Mouse (Mus musculus): Measurements from ENCODE around the gene Cbfa2t2. TPM values are rescaled to one million over a fixed set of nuclear protein-coding genes. Genes with fewer than 3 reads are reported as not detected.

The Cbfa2t2 gene
- total RNA-seq, 2 experiments from 2014 or later, result 33.9 to 34.2 TPM

DNA sequence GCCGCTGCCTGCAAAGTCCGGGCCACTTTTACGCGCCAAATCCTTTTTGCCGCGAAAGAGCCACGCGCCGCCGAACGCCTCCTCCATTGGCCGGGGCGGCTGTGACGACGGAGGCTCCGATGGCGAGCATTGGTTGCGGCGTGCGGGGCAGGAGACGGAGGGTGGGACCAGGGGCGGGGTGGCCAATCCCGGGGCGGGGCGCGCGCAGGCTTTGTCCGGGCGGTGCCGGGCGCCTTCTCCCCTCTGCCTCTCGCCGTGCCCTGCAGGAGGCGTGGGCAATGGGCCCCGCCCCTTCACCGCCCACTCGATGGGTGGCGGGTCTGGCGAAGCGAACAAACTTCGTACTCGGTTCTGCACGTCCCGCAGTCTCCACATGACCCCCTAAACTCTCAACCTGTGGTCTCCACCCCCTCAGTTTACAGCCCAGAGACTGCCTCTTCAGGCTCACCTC lies 133.6 kb downstream of the Cbfa2t2 start, which contains the start of gene E2f1:
Gene E2f1 (minus strand): TSS at position 57 of the 451 bp plus-strand sequence.
- peak; percentile 97 for DNase-seq

DNA sequence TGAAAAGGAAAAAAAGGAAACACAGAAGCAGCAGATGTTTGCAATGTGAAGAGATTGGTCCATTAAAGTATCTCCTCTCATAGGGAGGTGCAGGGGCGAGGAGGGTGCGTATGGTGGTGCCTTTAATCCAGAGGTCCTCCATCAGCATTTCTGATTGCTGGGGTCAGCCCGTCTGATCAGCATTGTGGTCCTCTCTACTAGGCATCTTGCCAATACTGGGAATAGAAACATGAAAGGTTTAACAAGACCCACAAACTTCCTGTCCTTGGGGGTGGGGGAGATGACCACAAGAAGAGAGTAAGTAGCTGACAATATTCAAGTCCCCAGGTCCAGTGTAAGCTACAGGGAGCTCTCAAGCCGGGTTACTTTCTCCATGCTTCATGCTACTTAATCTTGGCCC lies 134.4 kb downstream of the Cbfa2t2 start:
- DNase-seq, result no peak

DNA sequence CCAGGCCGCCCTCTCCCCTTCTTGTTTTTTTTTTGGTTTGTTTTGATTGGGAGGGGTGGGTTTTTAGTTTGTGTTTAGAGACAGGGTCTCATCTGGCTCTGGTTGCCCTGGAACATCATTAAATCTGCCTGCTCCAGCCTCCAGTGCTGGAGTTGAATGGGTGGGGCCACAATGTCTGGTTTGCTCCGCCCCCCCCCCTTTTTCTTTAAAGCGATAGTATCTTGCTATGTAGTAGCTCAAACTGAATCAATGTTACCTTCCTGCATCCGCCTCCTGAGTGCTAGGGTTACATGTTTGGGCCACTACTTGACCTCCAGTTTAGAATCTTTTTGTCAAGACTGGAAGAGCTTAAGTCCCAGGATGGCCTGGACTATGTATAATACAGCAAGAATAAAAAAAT lies 135.0 kb downstream of the Cbfa2t2 start:
- no peak for DNase-seq

DNA sequence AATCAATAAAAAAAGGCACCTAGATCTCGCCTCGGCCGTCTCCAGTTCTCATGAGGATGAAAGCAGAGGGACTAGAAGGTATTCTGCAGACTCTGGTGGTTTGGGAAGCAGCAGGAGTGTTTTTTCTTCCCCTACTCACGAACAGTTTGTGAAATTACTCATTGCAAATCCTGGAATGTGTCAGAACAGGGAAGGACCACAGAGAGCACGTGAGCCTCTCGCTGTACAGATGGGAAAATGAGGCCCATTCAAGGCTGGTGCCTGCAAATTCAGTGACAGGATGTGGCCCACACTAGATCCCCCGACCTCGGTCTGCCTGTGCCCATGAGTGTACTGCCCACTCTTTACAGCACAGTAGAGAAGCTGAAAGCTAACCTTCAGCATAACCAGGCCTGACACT lies 135.7 kb downstream of the Cbfa2t2 start:
- DNase-seq, result no peak

DNA sequence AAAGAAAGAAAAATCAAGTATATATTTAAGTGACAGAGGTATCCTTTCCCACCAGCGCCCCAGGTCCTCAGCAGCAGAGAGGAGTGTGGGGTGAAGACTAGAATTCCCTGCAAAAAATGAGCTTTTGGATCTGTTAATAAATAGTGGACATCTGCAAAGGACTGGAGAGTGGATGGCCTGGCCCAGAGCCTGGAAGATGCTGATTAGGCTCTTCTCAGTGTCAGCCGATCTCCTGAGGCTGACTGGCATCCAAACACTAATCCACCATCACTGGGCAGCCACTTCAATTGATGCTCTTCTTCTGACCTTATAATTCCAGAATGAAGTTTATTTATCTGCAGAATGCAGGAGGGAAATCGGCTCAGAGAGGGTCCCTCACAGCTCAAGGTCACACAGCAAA lies 136.7 kb downstream of the Cbfa2t2 start:
- DNase-seq, result no peak

DNA sequence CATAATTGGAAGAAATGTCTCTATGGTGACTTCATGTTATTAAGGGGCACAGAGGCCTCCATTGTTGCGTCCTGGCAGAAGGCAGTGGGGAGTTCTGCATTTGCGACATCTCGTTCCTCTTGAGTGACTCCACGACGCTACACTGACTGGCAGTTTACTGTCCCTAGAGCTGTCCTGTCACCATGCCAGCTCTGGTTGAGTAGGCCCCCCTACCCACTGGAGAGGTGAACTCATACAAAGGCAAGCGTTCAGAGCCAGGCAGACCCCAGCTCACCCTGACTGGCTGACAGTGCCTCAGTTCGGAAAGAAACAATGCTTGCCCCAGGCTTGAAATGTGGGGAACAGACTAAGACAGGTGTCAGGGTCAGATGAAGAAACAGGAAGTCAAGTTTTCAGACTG lies 138.0 kb downstream of the Cbfa2t2 start:
- no peak for DNase-seq

DNA sequence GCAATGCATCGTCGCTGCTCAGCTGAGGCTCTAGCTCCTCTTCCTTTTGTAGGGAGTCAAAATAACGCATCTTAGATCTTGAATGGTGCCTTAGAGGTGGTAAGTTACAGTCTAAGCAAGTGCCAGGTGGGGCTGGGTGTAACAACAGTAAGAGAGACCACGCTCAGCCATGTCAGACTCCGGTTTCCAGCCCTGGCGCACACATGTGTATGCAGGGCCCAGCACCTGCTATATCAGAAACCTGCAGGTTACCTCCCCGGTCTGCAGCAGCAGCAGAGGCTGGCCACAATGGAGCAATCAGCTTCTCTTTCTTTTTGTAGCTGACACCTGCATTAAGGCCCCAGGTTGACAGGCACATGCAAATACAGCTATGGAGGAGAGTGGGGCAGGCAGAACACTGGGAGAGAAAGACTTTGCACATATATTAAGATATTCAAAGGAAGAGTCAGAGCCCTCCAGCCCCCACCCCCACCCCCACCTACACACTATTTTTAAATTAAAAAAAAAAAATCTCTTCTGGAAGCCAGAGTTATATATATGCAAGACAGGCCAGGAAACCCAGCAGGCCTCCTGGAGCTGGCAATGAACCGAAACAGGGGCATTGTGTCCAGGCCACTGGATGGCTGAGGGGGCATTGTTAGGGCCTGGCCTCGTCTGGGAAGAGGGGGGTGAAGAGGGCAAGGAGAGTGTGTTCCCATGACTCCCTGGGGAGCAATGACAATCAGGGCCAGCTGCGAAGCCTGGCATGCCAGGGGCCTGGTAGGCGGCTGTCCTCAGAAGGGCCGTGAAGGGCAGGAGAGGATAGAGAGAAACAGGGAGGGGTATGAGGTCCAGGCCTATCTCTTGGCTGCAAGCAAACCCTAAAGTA lies 140.8 kb downstream of the Cbfa2t2 start:
- no peak for DNase-seq

DNA sequence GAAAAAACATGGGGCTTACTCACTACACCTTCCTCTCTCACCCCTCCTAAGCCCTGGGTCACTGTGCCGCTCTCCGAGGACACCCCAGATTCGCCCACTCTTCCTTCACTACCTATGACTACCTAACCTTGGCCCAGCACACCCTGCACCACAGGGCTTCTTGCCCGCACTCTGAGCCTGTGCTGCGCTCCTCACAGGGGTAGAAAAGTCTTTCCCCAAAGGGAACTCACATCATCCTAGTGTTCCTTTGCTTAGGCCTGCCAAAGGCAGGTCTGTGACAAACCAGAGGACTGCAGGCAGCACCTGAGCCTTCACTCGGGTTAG lies 141.4 kb downstream of the Cbfa2t2 start:
- no peak for DNase-seq

DNA sequence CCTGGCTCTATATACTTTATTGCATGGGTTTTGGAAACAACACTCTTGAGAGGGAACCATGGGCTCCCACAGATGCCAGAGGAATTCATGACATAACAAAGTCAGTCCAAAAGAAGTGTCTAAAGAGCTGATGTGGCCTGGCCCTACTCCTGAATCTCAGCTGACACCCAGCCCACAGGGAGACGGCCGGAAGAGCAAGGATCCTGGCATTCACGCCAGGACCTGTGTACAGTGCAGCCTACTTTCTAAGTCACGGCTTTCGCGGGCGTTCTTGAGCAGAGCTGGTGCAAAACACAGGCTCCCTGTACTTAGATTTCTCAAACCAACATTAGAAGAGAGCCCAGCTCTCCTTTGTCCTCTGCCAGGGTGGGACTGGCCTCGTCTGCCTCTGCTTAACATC lies 144.3 kb downstream of the Cbfa2t2 start:
- peak; percentile 52 for DNase-seq

DNA sequence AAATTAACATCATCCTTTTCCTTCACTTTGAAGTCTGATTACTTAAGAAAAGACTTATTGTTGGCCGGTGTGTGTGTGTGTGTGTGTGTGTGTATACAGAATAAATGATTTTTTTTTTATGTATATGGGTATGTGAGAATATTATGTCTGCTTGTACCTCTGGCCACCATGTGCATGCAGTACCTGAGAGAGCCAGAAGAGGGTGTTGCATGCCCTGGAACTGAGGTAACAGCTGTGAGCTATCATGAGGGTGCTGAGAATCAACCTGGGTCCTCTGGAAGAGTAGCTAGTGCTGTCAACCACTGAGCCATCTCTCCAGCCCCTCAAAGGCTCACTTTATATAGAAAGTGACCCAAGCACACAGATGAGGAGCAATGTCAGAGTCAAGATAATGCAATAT lies 145.1 kb downstream of the Cbfa2t2 start:
- no peak for DNase-seq

DNA sequence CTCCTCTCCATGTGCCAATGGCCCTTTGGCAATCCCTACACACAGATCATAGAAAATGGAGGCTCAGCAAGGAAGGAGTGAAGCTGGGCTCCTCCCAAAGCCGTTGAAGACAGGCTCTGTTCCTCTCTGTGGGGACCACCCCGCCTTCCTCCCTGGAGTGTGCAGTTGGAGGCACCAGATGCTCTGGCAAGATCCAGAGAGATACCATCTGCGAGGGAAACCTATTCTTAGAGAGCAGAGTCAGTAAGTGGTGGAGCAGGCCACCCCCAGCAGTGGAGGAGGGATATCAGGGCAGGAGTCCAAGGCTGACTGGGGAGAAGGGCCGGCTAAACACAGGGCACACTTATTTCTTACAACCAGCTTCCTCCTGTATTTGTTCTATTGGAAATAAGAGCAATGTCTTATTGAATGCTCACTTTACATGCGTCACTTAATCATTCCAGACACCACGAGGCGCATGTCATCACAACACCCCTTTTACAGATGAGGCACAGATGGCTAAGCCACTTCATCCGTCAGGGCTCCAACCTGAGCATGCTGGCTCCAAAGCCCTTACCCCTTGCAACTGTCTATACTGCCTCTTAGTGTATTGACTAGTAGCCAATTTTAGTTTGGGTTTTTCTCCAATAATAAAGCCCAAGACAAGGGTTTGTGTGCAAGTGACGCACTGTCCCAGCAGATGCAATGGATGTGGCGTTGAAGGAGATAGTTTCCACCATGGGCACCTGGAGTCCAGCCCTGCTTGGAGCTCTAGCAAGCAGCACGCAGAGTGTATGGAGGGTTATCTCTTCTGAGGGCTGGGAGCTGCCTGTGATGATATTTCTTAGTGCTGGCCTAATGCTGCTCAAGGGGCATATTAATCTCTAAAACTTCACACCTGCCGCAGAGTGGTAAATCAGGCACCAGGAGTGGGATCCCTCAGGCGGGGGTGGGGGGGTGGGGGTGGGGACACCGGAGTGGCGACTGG lies 147.9 kb downstream of the Cbfa2t2 start:
- peak; percentile 21 for DNase-seq

DNA sequence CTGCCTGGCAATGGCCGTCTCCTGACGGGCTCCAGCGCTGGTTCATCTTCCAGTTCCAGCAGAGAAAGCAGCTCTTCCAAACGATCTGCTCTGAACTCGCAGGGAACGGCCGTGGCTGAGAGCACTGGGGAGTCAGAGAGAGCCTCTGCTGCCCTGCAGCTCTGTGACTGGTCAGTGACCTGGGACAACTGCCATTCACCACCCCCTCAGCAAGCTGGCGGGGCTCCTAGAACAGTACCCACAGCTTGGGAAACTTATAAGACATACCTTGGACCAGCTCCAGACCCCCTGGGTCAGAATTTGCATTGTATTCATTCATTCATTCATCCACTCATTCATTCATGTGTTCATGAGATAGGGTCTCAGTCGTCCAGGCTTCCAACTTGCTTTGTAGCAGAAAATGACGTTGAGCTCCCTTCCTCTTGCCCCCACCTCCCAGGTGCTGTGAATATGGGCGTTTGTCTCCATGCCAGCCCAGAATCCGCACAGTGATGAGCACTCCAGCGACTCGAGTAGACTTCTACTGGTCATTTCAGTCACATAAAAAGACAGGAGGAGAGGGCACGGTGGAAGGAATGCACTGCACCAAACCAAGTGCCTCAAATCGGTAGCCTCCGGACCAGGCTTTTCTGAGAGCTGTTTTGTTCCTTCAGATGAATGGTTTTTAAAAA lies 148.8 kb downstream of the Cbfa2t2 start:
- no peak for DNase-seq

DNA sequence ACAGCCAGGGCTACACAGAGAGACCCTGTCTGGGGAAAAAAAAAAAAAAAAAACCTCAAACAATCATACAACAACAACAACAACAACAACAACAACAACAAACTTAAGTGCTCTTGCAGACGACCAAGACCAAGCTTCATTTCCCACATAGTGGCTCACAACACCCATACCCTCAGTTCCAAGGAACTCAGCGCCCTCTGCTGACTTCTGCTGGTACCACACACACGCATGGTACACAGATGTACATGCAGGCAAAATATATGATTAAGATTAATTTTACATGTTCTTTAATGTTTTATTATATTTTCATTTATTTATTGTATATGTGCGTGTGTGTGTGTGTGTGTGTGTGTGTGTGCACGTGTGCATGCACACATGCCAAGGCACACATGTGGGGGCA lies 150.1 kb downstream of the Cbfa2t2 start:
- DNase-seq, result peak; percentile 64

Other genes starting within 250 kb of the Cbfa2t2 start
- gene Bpifb1, start 245.7 kb upstream of the Cbfa2t2 start, total RNA-seq (2021), result under 1 TPM in 1 of 2 experiments, not detected in 1; 0.20 TPM
- not detected for gene Bpifb5, start 212.7 kb upstream of the Cbfa2t2 start, total RNA-seq (2021)
- not detected for gene Bpifb9a, start 178.6 kb upstream of the Cbfa2t2 start, total RNA-seq (2021)
- gene Bpifb9b, start 129.3 kb upstream of the Cbfa2t2 start, total RNA-seq (2021), result not detected
- gene Cdk5rap1, start 63.5 kb upstream of the Cbfa2t2 start, total RNA-seq (2021), result 10 to 100 TPM in 1 of 2 experiments, 1 to 10 TPM in 1; 8.7 to 11.2 TPM
- gene Snta1, start 28.4 kb upstream of the Cbfa2t2 start, total RNA-seq (2021), result 10 to 100 TPM; 77.0 to 77.8 TPM
- under 1 TPM in 1 of 2 experiments, not detected in 1; 0.81 TPM for gene 1700003F12Rik, start 110.6 kb downstream of the Cbfa2t2 start, total RNA-seq (2021)
- under 1 TPM in 1 of 2 experiments, not detected in 1; 0.17 TPM for gene Actl10, start 115.3 kb downstream of the Cbfa2t2 start, total RNA-seq (2021)
- 1 to 10 TPM in 1 of 2 experiments, under 1 TPM in 1; 0.81 to 1.8 TPM for gene Necab3, start 122.4 kb downstream of the Cbfa2t2 start, total RNA-seq (2021)
- 10 to 100 TPM; 32.3 to 35.6 TPM for gene E2f1, start 133.4 kb downstream of the Cbfa2t2 start, total RNA-seq (2021)
- 10 to 100 TPM; 14.5 to 20.4 TPM for gene Pxmp4, start 167.2 kb downstream of the Cbfa2t2 start, total RNA-seq (2021)
- 1 to 10 TPM; 2.4 TPM for gene Zfp341, start 176.8 kb downstream of the Cbfa2t2 start, total RNA-seq (2021)
- not detected for gene 4930519P11Rik, start 177.0 kb downstream of the Cbfa2t2 start, total RNA-seq (2021)
- gene Chmp4b, start 215.2 kb downstream of the Cbfa2t2 start, total RNA-seq (2021), result 100 to 1,000 TPM; 133 to 134 TPM

All from heart, postnatal 4 days (tissue).